Mouse (Mus musculus): ENCODE measurements around the gene Ptbp3. TPM values are rescaled to one million over a fixed set of nuclear protein-coding genes. Genes with fewer than 3 reads are reported as not detected.
A peak's percentile ranks its signal among the peaks of the same experiment; 100 is the strongest.

Gene Ptbp3
- polyA plus RNA-seq (2015; fragmentation: Nextera tagmentation; extraction: Ambion mirVana) = 14.1 and 19.3 TPM in 2 replicates

GRCm38 (mm10) chr4:59549175-59549976 lies at the start of gene Ptbp3:
Gene Ptbp3, minus strand, starts transcription at chr4:59549364.
- Histone ChIP-seq H3K4me1 (ENCODE audit: control insufficient read depth, insufficient read depth, low read length) (peaks cover 15% of the 10 kb centered on the region), H3K27ac (ENCODE audit: low read length) (peak within 1 kb of the TSS; percentile 90), H3K4me2 (ENCODE audit: low read length) (peak within 1 kb of the TSS; percentile 87), H3K9me3 (replicated peaks; ENCODE audit: control insufficient read depth, low read length, poor library complexity, severe bottlenecking) (no peaks in the 10 kb centered on the region), H3K4me3 (ENCODE audit: low read depth, low read length) (peak within 1 kb of the TSS; percentile 96), H3K27me3 (ENCODE audit: control insufficient read depth, insufficient read depth, low read depth, low read length) (no peaks in the 10 kb centered on the region), H3K9ac (ENCODE audit: low read depth, low read length) (peak within 1 kb of the TSS; percentile 89), H3K36me3 (ENCODE audit: control insufficient read depth, insufficient read depth, low read length) (no peaks in the 10 kb centered on the region)
- ATAC-seq = peak; percentile 93
- WGBS = under 1% methylated on average over 64 of the region's 83 CpGs

- Histone ChIP-seq H3K27ac (ENCODE audit: low read length) (no peak overlapping the region), H3K27me3 (ENCODE audit: control insufficient read depth, insufficient read depth, low read depth, low read length) (no peaks in the 10 kb centered on the region), H3K9me3 (replicated peaks; ENCODE audit: control insufficient read depth, low read length, poor library complexity, severe bottlenecking) (no peaks in the 10 kb centered on the region), H3K4me3 (ENCODE audit: low read depth, low read length) (no peak overlapping the region), H3K36me3 (ENCODE audit: control insufficient read depth, insufficient read depth, low read length) (peaks cover 4% of the 10 kb centered on the region; the same call in 1 of the 2 replicates), H3K9ac (ENCODE audit: low read depth, low read length) (no peak overlapping the region), H3K4me1 (ENCODE audit: control insufficient read depth, insufficient read depth, low read length) (no peaks in the 10 kb centered on the region), H3K4me2 (ENCODE audit: low read length) (no peak overlapping the region)
- 84% methylated on average over 2 of the region's 2 CpGs for WGBS
- no peak for ATAC-seq
Measured at GRCm38 (mm10) chr4:59596556-59596955, 47.4 kb upstream of the Ptbp3 start.

- Histone ChIP-seq H3K9ac (ENCODE audit: low read depth, low read length) (no peak overlapping the region), H3K4me3 (ENCODE audit: low read depth, low read length) (no peak overlapping the region), H3K9me3 (replicated peaks; ENCODE audit: control insufficient read depth, low read length, poor library complexity, severe bottlenecking) (no peaks in the 10 kb centered on the region), H3K4me1 (ENCODE audit: control insufficient read depth, insufficient read depth, low read length) (no peaks in the 10 kb centered on the region), H3K27ac (ENCODE audit: low read length) (no peak overlapping the region), H3K4me2 (ENCODE audit: low read length) (no peak overlapping the region), H3K36me3 (ENCODE audit: control insufficient read depth, insufficient read depth, low read length) (peaks cover 4% of the 10 kb centered on the region; the same call in 1 of the 2 replicates), H3K27me3 (ENCODE audit: control insufficient read depth, insufficient read depth, low read depth, low read length) (no peaks in the 10 kb centered on the region)
- ATAC-seq = no peak
- WGBS = 68% methylated on average over 2 of the region's 2 CpGs
Measured at GRCm38 (mm10) chr4:59594614-59595013, 45.5 kb upstream of the Ptbp3 start.

GRCm38 (mm10) chr4:59587872-59588226 lies 38.7 kb upstream of the Ptbp3 start:
- Histone ChIP-seq H3K27ac (ENCODE audit: low read length) (no peak overlapping the region), H3K4me2 (ENCODE audit: low read length) (no peak overlapping the region), H3K9ac (ENCODE audit: low read depth, low read length) (no peak overlapping the region), H3K27me3 (ENCODE audit: control insufficient read depth, insufficient read depth, low read depth, low read length) (no peaks in the 10 kb centered on the region), H3K36me3 (ENCODE audit: control insufficient read depth, insufficient read depth, low read length) (no peaks in the 10 kb centered on the region), H3K9me3 (replicated peaks; ENCODE audit: control insufficient read depth, low read length, poor library complexity, severe bottlenecking) (no peaks in the 10 kb centered on the region), H3K4me1 (ENCODE audit: control insufficient read depth, insufficient read depth, low read length) (no peaks in the 10 kb centered on the region), H3K4me3 (ENCODE audit: low read depth, low read length) (no peak overlapping the region)
- ATAC-seq = no peak
- WGBS = 95% methylated on average over 1 of the region's 1 CpGs

- Histone ChIP-seq H3K9ac (ENCODE audit: low read depth, low read length) (no peak overlapping the region), H3K4me1 (ENCODE audit: control insufficient read depth, insufficient read depth, low read length) (peaks cover under 1% of the 10 kb centered on the region; the same call in 1 of the 2 replicates), H3K36me3 (ENCODE audit: control insufficient read depth, insufficient read depth, low read length) (no peaks in the 10 kb centered on the region), H3K9me3 (replicated peaks; ENCODE audit: control insufficient read depth, low read length, poor library complexity, severe bottlenecking) (no peaks in the 10 kb centered on the region), H3K27ac (ENCODE audit: low read length) (no peak overlapping the region), H3K4me3 (ENCODE audit: low read depth, low read length) (no peak overlapping the region), H3K27me3 (ENCODE audit: control insufficient read depth, insufficient read depth, low read depth, low read length) (no peaks in the 10 kb centered on the region), H3K4me2 (ENCODE audit: low read length) (no peak overlapping the region)
- WGBS = 83% methylated on average over 2 of the region's 2 CpGs
- no peak for ATAC-seq
Measured at GRCm38 (mm10) chr4:59587215-59587871, 38.2 kb upstream of the Ptbp3 start.

- peaks cover 8% of the 10 kb centered on the region for H3K4me1 ChIP-seq (ENCODE audit: control insufficient read depth, insufficient read depth, low read length)
- H3K9ac ChIP-seq (ENCODE audit: low read depth, low read length) = no peak overlapping the region
- no peaks in the 10 kb centered on the region for H3K27me3 ChIP-seq (ENCODE audit: control insufficient read depth, insufficient read depth, low read depth, low read length)
- H3K9me3 ChIP-seq (replicated peaks; ENCODE audit: control insufficient read depth, low read length, poor library complexity, severe bottlenecking) = no peaks in the 10 kb centered on the region
- WGBS = 79% methylated on average over 5 of the region's 5 CpGs
- no peak overlapping the region for H3K27ac ChIP-seq (ENCODE audit: low read length)
- H3K4me2 ChIP-seq (ENCODE audit: low read length) = no peak overlapping the region
- H3K4me3 ChIP-seq (ENCODE audit: low read depth, low read length) = no peak overlapping the region
- ATAC-seq = no peak
- no peaks in the 10 kb centered on the region for H3K36me3 ChIP-seq (ENCODE audit: control insufficient read depth, insufficient read depth, low read length)
Measured at GRCm38 (mm10) chr4:59585097-59585496, 35.9 kb upstream of the Ptbp3 start.

- H3K27me3 ChIP-seq (ENCODE audit: control insufficient read depth, insufficient read depth, low read depth, low read length) = no peaks in the 10 kb centered on the region
- H3K4me3 ChIP-seq (ENCODE audit: low read depth, low read length) = peak overlapping the region; percentile 60
- no peak overlapping the region; the same call in 1 of the 2 replicates for H3K9ac ChIP-seq (ENCODE audit: low read depth, low read length)
- H3K36me3 ChIP-seq (ENCODE audit: control insufficient read depth, insufficient read depth, low read length) = no peaks in the 10 kb centered on the region
- no peaks in the 10 kb centered on the region for H3K9me3 ChIP-seq (replicated peaks; ENCODE audit: control insufficient read depth, low read length, poor library complexity, severe bottlenecking)
- ATAC-seq = no peak
- 29% methylated on average over 6 of the region's 6 CpGs for WGBS
- H3K27ac ChIP-seq (ENCODE audit: low read length) = no peak overlapping the region
- peak overlapping the region; percentile 90 for H3K4me2 ChIP-seq (ENCODE audit: low read length)
- peaks cover 10% of the 10 kb centered on the region for H3K4me1 ChIP-seq (ENCODE audit: control insufficient read depth, insufficient read depth, low read length)
Measured at GRCm38 (mm10) chr4:59582186-59582585, 33.0 kb upstream of the Ptbp3 start.

GRCm38 (mm10) chr4:59581314-59582185 lies 32.4 kb upstream of the Ptbp3 start, which contains the start of gene Hsdl2:
Gene Hsdl2, plus strand, starts transcription at chr4:59581563.
- WGBS = under 1% methylated on average over 61 of the region's 61 CpGs
- Histone ChIP-seq H3K36me3 (ENCODE audit: control insufficient read depth, insufficient read depth, low read length) (no peaks in the 10 kb centered on the region), H3K4me3 (ENCODE audit: low read depth, low read length) (peak within 1 kb of the TSS; percentile 60), H3K9me3 (replicated peaks; ENCODE audit: control insufficient read depth, low read length, poor library complexity, severe bottlenecking) (no peaks in the 10 kb centered on the region), H3K9ac (ENCODE audit: low read depth, low read length) (peak within 1 kb of the TSS; percentile 77), H3K27me3 (ENCODE audit: control insufficient read depth, insufficient read depth, low read depth, low read length) (no peaks in the 10 kb centered on the region), H3K27ac (ENCODE audit: low read length) (peak within 1 kb of the TSS; percentile 90), H3K4me2 (ENCODE audit: low read length) (peak within 1 kb of the TSS; percentile 90), H3K4me1 (ENCODE audit: control insufficient read depth, insufficient read depth, low read length) (peaks cover 10% of the 10 kb centered on the region)
- ATAC-seq = peak; percentile 96

All from midbrain, embryonic 16.5 days (tissue).